Mouse (Mus musculus) cerebellum, adult 2 months (tissue): Measurements from ENCODE around the gene Pes1.

Experiments used
- CTCF ChIP-seq: fragments of 200-500 bp; IDR thresholded peaks from 2 replicates; pipeline ENCODE4 v1.5.1; 2011; ENCODE audit warnings: low read depth, mild to moderate bottlenecking, control low read depth, low read length, moderate library complexity, borderline replicate concordance; ENCODE audit not compliant: insufficient read depth
- POLR2A ChIP-seq: fragments of 200-500 bp; IDR thresholded peaks from 2 replicates; pipeline ENCODE4 v1.6.1; 2011; ENCODE audit warnings: low read length, control low read depth, borderline replicate concordance; ENCODE audit not compliant: insufficient read depth

- no peak for TF ChIP-seq CTCF
- no peak for TF ChIP-seq POLR2A
Observed at GRCm38 (mm10) chr11:3981536-3981935, 17.8 kb downstream of the Pes1 start.
